Mouse (Mus musculus) spleen, postnatal 10 days (tissue): ENCODE measurements around the gene Zfp536.
"Not testable (repeated sequence)": the region's sequence is repeated elsewhere in the genome, so short reads cannot be mapped to it uniquely, and the experiment has no call there.

ENCODE experiments used
- DNase-seq, 2 experiments: peaks; one replicate each; pipeline ENCODE4 v3.0.0; 2021 to 2022; ENCODE audit warnings: low spot score in 2 of 2

Zfp536 gene

GRCm38 (mm10) chr7:37606472-37606871 lies 167.0 kb downstream of the Zfp536 start:
- no peak for DNase-seq

GRCm38 (mm10) chr7:37603525-37603909 lies 169.9 kb downstream of the Zfp536 start:
- not testable (repeated sequence) for DNase-seq

DNA sequence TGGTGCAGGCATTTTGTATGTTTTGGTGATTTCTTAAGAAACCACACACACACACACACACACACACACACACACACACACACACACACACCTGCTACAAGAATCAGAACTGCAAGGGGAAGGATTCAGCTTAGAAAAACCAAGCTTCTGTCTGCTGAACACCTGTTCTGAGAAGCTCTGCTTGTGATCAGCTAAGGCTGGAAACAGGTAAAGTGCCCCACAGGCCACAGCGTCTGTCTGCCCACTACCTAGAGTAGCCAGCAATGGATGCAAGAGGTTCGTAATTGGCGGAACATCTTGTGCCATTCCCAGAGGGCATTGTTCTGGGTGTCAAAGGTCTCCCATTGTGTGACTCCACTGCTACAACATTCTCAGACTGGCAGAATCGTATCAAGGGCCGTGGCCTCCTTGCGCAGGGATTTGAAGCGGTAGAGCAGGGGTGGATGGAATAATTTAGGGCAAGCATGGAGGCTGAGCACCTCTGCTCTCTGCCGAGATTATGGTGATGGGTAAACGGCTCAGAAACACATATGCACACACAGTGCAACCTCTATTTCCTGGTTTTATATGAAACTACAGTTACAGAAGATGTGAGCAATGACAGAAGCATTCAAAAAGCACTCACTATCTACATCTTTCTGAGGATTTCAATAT lies 170.4 kb downstream of the Zfp536 start:
- DNase-seq: no peak

DNA sequence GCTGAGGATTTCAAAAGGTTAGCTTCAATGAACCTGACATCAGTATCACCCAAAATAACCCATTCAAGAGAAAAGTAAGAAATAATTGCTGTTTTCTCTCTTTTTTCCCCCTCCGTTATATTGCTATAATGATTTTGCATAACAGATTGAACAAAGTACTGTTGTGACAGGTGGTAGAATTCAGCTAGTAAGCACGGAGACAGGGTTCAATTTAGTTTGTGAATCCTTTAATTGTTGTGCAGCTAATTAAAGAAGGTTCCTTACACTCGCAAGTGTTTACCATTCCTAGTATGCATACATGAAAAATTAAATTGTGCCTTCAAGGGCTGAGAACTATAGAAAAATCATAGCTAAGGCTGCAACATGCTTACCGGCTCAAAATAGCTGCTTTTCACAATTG lies 173.1 kb downstream of the Zfp536 start:
- DNase-seq: no peak

DNA sequence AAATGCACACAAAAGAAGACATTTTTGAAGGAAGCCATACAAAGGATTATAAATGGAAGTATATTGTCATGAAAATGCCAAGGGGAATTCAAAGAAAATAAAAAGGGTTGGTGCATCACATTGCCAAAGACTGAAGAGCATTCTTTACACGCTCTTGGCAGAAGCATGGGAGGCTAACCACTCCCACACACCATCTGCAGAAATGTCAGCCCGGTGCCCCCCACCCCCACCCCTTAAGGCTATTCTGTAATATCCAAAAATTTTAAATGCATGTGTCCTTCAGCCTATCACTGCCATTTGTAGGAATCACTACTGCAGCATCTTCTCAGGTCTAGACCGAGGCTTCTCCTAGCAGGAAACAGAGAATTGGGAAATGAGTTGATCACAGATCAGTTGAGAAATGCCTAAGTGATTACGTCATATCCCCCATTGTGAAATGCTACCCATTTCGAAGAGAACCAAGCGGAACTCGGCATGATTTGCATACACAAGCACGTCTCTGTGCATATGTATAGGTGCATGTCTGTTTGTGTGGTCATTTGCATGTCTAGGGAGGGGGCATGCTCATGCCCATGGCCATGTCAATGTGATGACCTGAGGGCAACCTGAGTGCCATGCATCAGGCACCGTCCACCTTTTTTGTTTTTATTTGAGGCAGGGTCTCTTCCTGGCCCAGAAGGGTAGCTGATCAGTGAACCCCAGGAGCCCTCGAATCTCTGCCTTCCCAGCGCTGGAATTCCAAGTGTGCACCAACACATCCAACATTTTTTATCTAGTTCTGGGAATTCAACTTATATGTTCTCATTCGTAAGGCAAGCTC lies 179.0 kb downstream of the Zfp536 start:
- no peak for DNase-seq

DNA sequence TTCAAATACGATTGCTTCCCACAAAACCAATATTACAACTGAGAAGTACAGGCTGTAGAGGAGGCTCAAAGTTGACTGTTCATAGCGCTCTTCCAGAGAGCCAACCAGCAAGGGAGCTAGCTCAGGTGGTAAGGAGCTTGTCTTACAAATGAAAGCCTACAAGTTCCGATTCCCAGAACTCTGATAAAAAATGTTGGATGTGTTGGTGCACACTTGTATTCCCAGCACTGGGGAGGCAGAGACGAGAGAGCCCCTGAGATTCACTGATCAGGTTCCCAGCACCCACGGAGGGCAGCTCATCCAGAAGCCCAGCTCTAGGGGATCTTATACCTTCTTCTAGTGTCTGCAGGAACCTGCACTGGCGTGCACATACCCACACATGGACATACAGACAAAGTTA lies 179.9 kb downstream of the Zfp536 start:
- DNase-seq: no peak

- no peak for DNase-seq
Observed at GRCm38 (mm10) chr7:37586694-37587093, 186.7 kb downstream of the Zfp536 start.

GRCm38 (mm10) chr7:37581262-37581661 lies 192.2 kb downstream of the Zfp536 start:
- DNase-seq: no peak

DNA sequence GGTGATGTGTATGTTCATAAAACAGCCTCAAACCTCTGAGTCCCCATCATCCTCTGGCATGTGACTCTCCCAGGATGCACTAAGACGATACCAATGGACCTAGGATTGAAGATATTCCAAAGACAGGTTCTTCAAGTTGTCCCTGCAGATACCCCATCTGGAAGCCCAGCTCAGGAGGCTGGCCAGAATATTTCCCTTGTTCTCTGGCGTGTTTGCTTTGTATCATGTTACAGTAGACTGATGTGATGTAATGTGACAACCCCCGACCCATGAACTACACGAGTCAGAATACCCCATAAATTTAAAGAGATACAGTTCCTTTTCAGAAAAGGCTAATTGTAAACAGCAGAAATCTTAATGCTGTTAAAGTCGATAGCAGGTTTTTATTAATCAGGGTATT lies 192.9 kb downstream of the Zfp536 start:
- DNase-seq: no peak

DNA sequence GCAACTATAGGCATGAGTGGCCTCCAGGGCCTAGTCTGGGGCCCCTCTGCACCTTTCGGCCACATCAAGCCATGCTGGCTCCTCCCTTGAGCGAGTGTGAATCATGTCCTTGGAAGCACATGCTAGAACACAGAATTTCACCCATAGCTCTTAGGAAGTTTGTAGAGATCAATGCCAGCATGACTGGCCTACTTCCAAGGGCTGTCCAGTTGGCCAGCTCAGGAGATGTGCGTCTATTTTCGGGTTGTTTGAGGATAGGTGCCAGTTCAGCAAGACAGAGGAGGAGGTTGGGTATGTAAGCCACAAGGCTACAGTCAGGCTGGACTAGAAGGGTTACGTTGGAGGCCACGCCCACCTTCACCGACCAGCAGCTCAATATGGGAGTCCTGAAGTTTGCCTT lies 201.4 kb downstream of the Zfp536 start:
- DNase-seq: no peak

DNA sequence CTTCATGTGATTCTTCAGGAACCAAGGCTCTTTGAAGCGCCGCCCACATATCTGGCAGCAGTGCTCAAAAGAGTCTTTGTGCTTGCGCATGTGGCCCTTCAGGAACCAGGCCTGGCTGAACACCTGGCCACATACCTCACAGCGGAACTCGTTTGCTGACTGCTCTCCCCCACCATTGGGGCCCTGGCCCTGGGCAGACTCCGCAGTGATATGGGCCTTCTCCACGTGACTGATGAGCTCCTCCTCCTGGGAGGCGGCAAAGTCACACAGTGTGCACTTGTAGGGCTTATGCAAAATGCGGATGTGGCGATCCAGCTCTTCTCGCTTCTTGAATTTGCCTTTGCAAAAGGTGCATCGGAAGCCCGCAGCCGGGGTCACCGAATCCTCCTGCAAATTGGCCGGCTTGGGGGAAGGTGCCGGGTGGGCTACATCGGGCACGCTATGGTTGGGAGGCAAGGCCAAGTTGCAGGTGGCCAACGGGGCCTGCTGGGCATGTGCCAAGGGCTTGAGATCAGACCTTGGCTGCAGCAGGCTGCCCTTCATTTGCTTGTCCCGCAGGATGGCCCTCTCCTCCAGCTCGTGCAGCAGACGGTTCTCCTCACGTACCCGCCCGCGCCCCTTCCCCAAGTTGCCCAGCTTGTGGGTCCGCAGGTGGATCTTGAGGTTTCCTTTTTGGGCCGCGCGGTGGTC lies 204.5 kb downstream of the Zfp536 start:
- DNase-seq: peak in 1 of 2 experiments; percentile 32

GRCm38 (mm10) chr7:37568041-37568440 lies 205.4 kb downstream of the Zfp536 start:
- DNase-seq: no peak

DNA sequence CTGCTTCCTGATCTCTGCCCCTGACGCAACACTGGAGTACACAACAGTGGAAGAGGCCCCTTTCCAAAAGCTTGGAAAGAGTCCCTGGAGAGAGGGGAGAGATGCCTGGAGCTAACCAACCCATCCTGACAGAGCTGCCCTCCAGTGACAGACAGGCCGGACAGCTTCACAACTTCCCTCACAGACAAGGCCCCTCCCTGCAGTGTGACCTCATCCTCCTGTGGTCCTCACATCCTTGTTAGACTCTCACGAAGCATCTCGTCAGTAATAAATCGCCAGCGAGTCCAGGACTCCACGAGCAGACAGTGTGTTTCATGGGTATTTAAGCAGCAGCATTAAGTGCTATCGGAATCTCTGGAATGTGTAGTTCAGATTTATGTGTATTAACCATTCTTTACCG lies 207.4 kb downstream of the Zfp536 start:
- DNase-seq: no peak

DNA sequence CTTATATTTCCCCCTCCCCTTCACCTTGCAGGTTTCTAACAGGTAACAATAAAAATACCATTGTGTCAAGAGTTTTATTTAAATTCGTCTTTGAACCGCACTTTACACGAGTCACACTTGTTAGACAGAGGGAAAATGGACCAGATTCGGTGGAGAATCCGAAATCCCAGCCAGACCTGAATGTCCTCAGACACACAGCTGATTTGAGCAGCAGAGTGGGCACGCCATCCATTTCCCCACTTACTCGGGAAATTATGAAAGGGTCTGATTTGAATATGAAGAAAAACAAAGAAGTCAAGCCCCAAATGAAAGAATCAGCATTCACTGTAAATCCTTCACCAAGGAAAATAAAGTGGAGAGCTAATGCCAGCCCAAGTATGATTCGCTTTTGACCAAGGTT lies 208.1 kb downstream of the Zfp536 start:
- no peak for DNase-seq

DNA sequence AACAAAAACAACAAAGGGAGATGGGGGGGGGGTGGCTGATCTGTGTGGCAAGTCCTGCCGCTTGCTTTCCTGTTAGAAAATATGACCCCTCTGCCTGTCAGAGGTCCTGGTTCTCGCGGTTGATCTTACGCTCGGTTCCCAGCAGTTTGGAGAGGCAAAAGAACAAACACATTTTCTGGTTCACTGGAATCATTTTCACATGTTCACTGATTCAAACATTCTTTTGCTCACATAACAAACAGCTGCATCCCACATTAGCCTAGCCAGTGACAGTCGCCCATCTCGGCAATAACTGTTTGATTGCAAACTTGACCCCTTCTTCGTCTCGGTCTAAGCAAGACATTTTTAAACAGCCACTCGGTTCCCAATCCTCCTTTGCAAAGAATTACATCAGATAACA lies 208.8 kb downstream of the Zfp536 start:
- no peak for DNase-seq

DNA sequence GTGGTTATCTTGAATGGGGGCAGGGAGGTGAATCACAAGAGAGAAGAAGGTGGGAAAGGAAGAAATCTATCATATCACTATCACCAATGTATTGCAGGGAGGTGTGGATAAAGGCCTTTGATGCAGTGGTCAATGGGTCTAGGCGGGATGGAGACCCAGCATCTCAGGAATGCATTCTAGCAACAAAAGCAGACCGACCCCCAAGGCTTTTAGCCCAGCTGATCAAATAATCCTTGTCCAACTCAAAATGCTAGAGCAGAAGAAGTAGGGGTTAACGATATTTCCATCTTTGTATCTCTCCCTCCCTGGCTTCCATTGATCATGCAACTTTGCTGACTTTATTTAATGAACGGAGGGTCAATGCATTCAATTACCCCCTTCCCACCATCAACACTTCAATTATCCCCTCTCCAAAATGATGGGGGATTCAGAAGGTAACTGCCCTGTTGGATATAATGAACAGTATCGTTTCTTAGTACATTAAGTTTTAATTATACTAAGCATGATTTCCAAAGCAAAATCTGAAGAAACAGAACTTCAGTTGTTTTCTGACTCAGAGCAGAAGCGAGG lies 209.5 kb downstream of the Zfp536 start:
- no peak for DNase-seq

DNA sequence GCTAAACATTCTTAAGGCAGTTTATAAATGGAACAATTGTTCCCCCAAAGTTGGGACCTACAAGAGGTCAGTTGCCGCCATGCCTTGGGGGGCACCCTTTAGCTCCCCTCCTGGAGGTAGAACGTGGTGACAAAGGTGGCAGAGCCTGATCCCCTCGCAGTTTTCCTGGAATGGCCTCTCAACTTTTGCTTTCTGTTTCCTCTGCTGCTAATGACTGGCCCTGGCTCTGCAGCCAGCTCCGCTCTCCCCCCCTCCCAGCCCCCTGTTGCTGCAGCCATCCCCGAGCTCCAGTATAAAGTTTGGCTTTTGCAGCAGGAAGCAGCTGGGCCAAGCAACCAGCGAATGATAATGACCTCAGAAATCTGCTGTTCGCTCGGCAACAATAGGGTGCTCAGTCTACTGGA lies 210.3 kb downstream of the Zfp536 start:
- DNase-seq: no peak

DNA sequence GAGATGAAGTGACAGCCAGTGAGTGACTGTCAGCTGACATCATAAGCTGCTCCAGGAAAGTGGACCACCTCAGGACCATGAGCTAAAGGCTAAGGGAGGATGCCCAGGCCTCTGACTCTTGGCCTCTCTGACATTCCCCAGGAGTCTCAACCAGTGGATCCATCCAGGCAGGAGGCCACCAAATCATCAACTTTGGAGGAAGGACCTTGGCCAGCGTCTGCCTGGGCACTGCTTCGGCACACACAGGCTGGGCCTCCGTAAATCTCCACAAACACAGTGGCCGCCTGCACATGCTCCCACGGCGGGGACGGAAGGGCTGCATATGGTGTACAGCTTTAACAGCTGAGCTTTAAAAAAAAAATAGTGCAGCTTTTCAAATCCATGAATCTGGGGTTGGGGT lies 210.9 kb downstream of the Zfp536 start:
- DNase-seq: no peak

DNA sequence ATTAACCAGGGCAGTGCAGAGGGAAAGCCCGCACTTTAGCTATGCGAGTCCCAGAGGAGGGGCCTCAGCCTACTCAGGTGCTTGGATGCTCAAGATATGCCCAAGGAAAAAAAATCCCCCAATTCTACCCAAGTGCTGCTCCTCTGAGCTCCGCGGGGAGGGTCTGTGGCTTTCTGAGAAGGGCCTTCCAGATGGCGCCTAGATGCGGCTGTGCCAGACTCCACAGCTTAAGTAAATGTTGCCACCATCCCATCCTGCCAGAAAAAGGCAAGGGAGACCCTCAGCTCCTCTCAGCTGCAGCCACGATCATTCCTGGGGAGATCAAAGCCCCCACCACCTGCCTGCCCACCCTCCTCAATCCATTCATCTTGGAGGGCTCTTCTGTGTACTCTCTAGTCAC lies 212.9 kb downstream of the Zfp536 start:
- no peak for DNase-seq

- DNase-seq: no peak
Observed at GRCm38 (mm10) chr7:37559851-37560250, 213.6 kb downstream of the Zfp536 start.

GRCm38 (mm10) chr7:37559341-37559740 lies 214.1 kb downstream of the Zfp536 start:
- DNase-seq: no peak

DNA sequence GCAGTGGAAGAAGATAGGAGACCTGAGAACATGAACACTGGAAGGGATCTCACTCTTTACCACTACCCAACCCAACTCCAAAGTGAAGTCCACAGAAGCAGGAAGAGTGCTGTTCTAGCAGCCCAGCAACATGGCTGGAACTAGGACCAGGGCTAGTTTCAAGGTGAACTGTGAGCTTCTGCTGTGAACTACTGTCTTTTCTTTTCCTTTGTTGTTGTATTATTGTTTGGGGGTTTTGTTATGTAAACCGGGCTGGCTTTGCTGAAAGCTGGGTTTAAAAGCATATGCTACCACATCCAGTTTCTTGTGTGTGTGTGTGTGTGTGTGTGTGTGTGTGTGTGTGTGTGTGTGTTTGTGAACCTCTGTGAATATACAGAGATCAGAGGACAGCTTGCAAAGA lies 216.6 kb downstream of the Zfp536 start:
- no peak for DNase-seq

GRCm38 (mm10) chr7:37554405-37554804 lies 219.0 kb downstream of the Zfp536 start:
- no peak for DNase-seq
